19 mouse cellular contexts compared by ENCODE assay signal in genomic region chr10:44112005-44112675, GRCm38 (mm10). TPM values are rescaled to one million over a fixed set of nuclear protein-coding genes. Genes with fewer than 3 reads are reported as not detected.
DNase-seq lines count a peak whose midpoint lies in the region; ATAC-seq and TF ChIP-seq lines count a peak whose summit lies in the region.
"Had no signal": no experiment of that assay in that cellular context is flagged by ENCODE, and none has a peak within 500 bp of the region (broad histone marks: within the 10 kb centered on the region; RNA-seq: fewer than 3 reads in every experiment).

No protein-coding gene starts in this region.

- H3K36me3 ChIP-seq in kidney, adult 2 months (ENCODE audit: control insufficient read depth, insufficient read depth, low read length): no peaks in the 10 kb centered on the region
- H3K36me3 ChIP-seq: heart, embryonic 12.5 days; midbrain, embryonic 12.5 days had no signal

- 61% methylated on average over 12 of the region's 12 CpGs for WGBS in kidney, adult 2 months

- no peak overlapping the region for H3K27ac ChIP-seq in kidney, adult 2 months (ENCODE audit: insufficient read depth, low read depth, low read length)
- H3K27ac ChIP-seq: forebrain, embryonic 13.5 days; midbrain, embryonic 12.5 days had no signal

- H3K27me3 ChIP-seq in kidney, adult 2 months (replicated peaks; ENCODE audit: control insufficient read depth, insufficient read depth, low read length): no peaks in the 10 kb centered on the region
- H3K27me3 ChIP-seq: forebrain, embryonic 13.5 days; heart, embryonic 12.5 days; midbrain, embryonic 12.5 days had no signal

- peak; percentile 88 for ATAC-seq in megakaryocyte, adult 5-6 weeks (ENCODE audit: poor library complexity, severe bottlenecking)
- ATAC-seq in frontal cortex, adult (ENCODE audit: low TSS enrichment): no peak
- ATAC-seq in monocyte, adult 5-6 weeks (replicated peaks; ENCODE audit: insufficient number of reproducible peaks, low FRiP score, low TSS enrichment, poor library complexity, severe bottlenecking): no peak
- ATAC-seq: forebrain, embryonic 13.5 days; hindbrain, embryonic 16.5 days had no signal

- TF ChIP-seq CTCF in kidney, adult 2 months (conservative IDR thresholded peaks at IDR 0.05; ENCODE audit: insufficient read depth, insufficient read length, low read depth, low read length): no peak

- no peaks in the 10 kb centered on the region for H3K4me1 ChIP-seq in kidney, adult 2 months (ENCODE audit: control insufficient read depth, insufficient read depth, low read length)
- H3K4me1 ChIP-seq: forebrain, embryonic 13.5 days; midbrain, embryonic 12.5 days had no signal

- H3K4me3 ChIP-seq in kidney, adult 2 months (ENCODE audit: insufficient read depth, low read depth, low read length): no peak overlapping the region
- H3K4me3 ChIP-seq: forebrain, embryonic 13.5 days; heart, embryonic 12.5 days; midbrain, embryonic 12.5 days had no signal

- no peak for TF ChIP-seq POLR2A in kidney, adult 2 months (IDR thresholded peaks at IDR 0.05; ENCODE audit: low read depth, low read length)

- DNase-seq in kidney, adult 2 months: peak; percentile 33
- no peak for DNase-seq in kidney, postnatal 4 days
- DNase-seq in 3T3-L1 (ENCODE audit: low read depth, low spot score): peak; percentile 88
- DNase-seq in NIH3T3 (ENCODE audit: low read depth): peak; percentile 72
- DNase-seq in adrenal gland, postnatal 10 days: no peak
- DNase-seq: adrenal gland, postnatal 14 days; cerebellum, adult 18-20 months; gastrocnemius, postnatal 36 days; heart, postnatal 36 days; liver; lung, adult 18-20 months; lung, postnatal 4 days had no signal

RNA-seq across cellular contexts. Expression of gene Crybg1, which starts 36.5 kb away (rescaled TPM):
- polyA plus RNA-seq in kidney, adult 2 months (2012; rRNA removed): 4.0 and 4.5 TPM in 2 replicates
- total RNA-seq in megakaryocyte, adult 5-6 weeks (2015): 16.8 and 17.6 TPM in 2 replicates
- 20.8 and 21.5 TPM in 2 replicates for total RNA-seq in megakaryocyte, adult 5-6 weeks (2017)
- total RNA-seq in monocyte, adult 5-6 weeks (2017): 43.2 to 65.9 TPM (median 45.7 TPM) in 3 replicates
- 1 to 10 TPM; 3.8 to 5.6 TPM for total RNA-seq in adrenal gland, postnatal 10 days (2021)

Comparison
In these comparisons a context has a peak if more than half of its experiments do, and no peak if none do; other contexts are left out.
1. DNase-seq: peak in kidney, adult 2 months (single experiment), 3T3-L1 (single experiment) and NIH3T3 (single experiment); none in kidney, postnatal 4 days (0 of 2) and adrenal gland, postnatal 10 days (single experiment).